Mouse (Mus musculus) mature B cell (primary cell): ENCODE data around the gene Dynlt1a.
"Not testable (repeated sequence)": the region's sequence is repeated elsewhere in the genome, so short reads cannot be mapped to it uniquely, and the experiment has no call there.

ENCODE experiments used
- in situ Hi-C: fragments of 300-500 bp; cut with MboI; formaldehyde crosslinking; loops from 2 replicates; pipeline ENCODE4 v1.14.3; 2019

Gene Dynlt1a

GRCm38 (mm10) chr17:6286169-6286568 is 31.1 kb downstream of the Dynlt1a start:
- in situ Hi-C loops: not testable (repeated sequence)

DNA sequence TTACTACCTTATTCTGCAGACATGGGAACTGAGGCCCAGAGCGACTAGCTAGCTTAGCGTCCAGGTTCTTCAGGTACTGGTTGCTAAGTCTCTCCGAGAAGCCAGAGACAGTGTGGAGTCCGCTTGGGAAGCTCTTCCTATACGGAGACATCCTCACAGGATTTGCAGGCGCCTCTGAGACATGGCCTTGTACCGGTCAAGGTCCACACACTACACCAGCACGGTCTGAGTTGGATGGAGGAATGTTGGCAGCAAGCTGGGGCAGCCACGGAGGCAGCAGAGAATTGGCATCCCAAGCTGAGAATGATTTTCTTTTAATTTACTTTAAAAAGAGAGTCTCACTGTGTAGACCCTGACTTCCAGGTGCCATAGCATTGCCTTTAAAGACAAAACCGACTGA is 34.2 kb downstream of the Dynlt1a start:
- in situ Hi-C loops: not testable (repeated sequence)

GRCm38 (mm10) chr17:6280513-6280912 is 36.8 kb downstream of the Dynlt1a start:
- in situ Hi-C loops: not testable (repeated sequence)

DNA sequence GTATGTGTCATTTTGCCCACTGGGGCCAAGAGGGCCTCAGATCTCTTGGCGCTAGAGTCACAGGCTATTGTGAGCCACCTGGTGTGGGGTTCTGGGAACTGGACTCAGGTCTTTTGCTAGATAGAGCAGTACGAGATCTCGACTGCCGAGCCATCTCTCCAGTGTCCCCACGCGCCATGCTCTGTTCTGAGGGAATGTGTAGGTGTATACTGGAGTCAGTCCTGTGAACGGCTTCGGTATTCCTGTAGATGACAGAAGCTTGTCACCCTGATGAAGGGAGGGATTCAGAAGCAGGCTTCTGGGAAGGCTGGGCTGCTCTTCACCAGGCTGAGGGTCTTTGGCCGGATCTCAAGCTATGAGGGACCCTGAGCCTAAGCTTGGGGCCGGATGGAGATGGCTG is 37.5 kb downstream of the Dynlt1a start:
- in situ Hi-C loops: not testable (repeated sequence)

- in situ Hi-C loops: not testable (repeated sequence)
These were observed 38.1 kb downstream of the Dynlt1a start for GRCm38 (mm10) chr17:6279205-6279604.

GRCm38 (mm10) chr17:6274693-6275092 is 42.6 kb downstream of the Dynlt1a start:
- in situ Hi-C loops: not testable (repeated sequence)

DNA sequence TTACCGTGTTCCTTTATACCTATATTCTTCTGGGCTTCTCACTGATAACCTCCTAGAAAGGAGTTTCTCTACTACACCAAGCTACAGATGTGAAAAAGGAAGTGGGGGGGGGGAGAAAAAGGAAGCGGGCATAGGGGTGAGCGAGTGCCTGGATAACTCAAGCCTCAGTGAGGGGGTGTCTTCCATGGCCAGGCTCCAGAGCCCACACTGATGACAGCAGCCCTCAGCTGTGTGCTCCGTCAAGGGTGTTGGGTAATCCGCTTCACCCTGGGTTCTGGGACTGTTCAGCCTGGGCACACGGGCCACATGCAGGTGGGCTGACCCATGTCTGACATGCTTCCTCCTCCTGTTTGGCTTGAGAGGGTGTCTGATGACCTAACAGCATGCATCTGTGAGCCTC is 45.3 kb downstream of the Dynlt1a start:
- in situ Hi-C loops: not testable (repeated sequence)

DNA sequence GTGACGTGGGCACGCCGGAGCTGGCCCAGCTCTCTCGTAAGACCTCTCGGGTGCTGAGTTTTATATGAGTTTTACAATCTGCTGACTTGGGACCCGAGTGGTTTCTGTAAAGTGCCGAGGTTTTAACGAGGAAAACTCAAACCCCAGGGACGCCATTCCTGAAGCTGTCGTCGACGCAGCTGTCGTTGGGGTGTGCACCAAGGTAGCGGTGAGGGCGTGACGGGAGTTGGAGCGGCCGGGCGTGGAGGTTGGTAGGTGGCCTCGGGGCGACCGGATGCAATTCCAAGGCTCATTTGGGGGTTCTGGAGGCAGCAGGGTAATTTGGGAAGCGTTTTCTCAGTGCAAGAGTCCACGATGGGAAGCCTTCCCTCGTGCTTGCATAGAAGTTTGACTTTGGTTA is 46.5 kb downstream of the Dynlt1a start:
- in situ Hi-C loops: not testable (repeated sequence)

DNA sequence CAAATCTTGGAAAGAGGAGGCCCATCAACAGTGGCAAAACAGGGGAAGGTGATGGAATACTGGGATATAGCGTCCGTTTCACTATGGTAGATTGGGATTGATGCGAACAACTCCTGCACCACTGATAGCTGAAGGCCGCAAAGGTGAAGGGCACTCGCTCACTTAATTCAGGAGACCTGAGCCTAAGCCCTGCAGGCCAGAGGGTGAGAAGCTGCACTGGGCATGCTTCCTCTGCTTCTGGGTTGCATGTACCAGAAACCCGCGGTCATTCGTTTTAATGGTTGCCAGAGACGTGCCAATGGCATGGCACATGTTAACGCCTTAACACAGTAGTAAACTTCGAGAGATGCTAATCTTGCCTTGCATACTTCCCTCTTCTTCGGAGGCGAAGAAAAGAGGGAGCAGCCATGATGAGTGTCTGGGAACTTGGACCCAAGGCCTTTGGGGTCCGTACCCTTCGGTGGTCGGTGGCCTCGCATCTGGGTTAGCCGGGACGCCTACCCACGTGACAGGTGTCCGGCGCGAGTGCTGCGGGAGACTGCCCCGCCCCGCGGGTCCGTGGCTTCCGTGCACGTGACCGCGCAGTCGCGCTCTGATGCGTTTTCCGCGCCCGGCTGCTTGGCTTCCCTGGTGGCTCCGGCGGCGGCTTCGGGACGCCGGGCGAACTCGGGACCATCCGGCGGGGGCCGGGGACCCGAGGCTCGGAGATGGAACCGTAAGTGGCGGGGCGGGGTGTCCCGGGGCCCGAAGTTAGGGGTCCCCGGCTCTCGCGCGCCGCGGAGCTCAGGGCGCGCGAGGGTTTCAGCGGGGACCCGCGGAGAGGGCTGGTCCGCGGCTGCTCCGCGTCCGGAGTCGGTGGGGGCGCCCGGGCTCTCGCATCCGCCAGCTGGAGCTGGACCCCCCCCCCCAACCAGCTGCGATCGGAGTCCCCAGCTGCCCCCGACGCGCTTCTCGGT is 47.1 kb downstream of the Dynlt1a start:
- in situ Hi-C loops: not testable (repeated sequence)

DNA sequence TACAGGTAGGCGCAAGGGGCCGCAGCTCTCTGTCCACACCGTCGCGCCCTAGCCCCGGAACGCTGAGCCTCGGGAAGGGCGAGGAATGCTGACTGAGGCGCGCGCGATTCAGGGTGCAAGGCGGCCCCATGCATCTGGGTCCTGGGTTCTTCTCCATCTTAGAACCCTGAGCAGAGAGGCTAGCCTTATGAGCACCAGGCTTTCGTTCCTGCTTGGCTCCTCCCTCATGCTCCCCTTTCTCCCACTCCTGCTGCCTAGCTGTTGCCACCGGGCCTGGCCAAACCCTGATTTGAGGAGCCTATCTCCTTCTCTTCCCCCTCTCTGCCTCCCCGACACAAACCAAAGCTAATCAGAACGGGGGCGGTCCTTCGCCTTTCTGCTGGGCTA is 60.2 kb downstream of the Dynlt1a start:
- in situ Hi-C loops: not testable (repeated sequence)

- in situ Hi-C loops: not testable (repeated sequence)
These were observed 60.8 kb downstream of the Dynlt1a start, which contains the start of gene Tmem181a for GRCm38 (mm10) chr17:6256400-6257069. Gene Tmem181a, plus strand, starts transcription at chr17:6256860.
